Mouse (Mus musculus): ENCODE data around the gene Pcsk2. TPM values are rescaled to one million over a fixed set of nuclear protein-coding genes. Genes with fewer than 3 reads are reported as not detected.

The Pcsk2 gene
- polyA plus RNA-seq, 1 experiment from 2014 or later, result 11.4 TPM

DNA sequence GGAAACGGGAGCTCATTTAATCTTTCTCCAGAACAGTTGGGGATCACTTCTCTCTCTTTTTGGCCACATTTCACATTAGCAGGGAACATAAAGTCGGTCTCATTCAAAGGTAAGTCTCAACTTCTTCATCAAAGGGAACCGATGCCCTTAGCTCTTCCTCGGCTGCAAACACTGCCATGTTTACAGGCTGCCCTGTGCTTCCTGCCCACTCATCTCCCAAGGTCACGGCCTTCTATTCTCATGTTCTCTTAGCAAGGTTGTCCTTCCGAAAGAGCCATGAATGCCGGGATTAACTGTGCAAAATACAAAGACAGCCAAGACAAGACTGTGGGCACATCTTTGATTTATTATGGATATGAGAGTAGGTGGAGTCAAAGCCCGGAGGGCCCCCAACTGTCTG, 178.8 kb downstream of the Pcsk2 start:
- no peak for DNase-seq (ENCODE audit: low spot score)
- no peak for ATAC-seq
- WGBS, result 82% methylated on average over 8 of the region's 8 CpGs
- H3K27ac ChIP-seq (ENCODE audit: low read depth, low read length), result no peak overlapping the region
- no peaks in the 10 kb centered on the region for H3K4me1 ChIP-seq (ENCODE audit: control insufficient read depth, insufficient read depth, low read length)
- no peak overlapping the region for H3K4me3 ChIP-seq (ENCODE audit: low read depth, low read length)
- no peaks in the 10 kb centered on the region for H3K36me3 ChIP-seq (ENCODE audit: control insufficient read depth, insufficient read depth, low read length)
- no peak overlapping the region for H3K4me2 ChIP-seq (ENCODE audit: low read length)
- no peak overlapping the region for H3K9ac ChIP-seq (ENCODE audit: low read length)
- H3K9me3 ChIP-seq (replicated peaks; ENCODE audit: control insufficient read depth, low read length), result no peaks in the 10 kb centered on the region
- no peaks in the 10 kb centered on the region for H3K27me3 ChIP-seq (replicated peaks; ENCODE audit: control insufficient read depth, insufficient read depth, low read length)

DNA sequence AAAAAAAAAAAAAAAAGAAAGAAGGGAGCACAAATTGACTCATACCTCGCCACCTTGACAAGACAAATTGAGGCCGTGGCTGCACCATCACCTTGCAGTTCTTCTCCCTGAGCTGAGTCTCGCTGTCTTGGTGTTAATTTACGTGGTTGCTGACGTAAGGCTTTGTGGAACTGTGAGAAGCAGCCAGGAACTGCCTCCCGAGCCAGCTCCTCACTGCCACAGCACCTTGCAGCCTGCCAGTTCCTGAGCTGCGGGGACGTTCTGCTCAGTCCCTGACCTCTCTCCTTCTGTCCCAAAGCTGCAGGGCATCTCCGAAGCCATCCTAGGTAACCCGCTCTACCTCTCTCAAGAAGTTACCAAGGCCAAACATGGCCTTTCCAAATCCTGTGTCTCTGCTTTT, 186.5 kb downstream of the Pcsk2 start:
- Histone ChIP-seq H3K27me3 (replicated peaks; ENCODE audit: control insufficient read depth, insufficient read depth, low read length) (no peaks in the 10 kb centered on the region), H3K9ac (ENCODE audit: low read length) (no peak overlapping the region), H3K27ac (ENCODE audit: low read depth, low read length) (no peak overlapping the region), H3K9me3 (replicated peaks; ENCODE audit: control insufficient read depth, low read length) (no peaks in the 10 kb centered on the region), H3K4me1 (ENCODE audit: control insufficient read depth, insufficient read depth, low read length) (no peaks in the 10 kb centered on the region), H3K36me3 (ENCODE audit: control insufficient read depth, insufficient read depth, low read length) (no peaks in the 10 kb centered on the region), H3K4me2 (ENCODE audit: low read length) (no peak overlapping the region), H3K4me3 (ENCODE audit: low read depth, low read length) (no peak overlapping the region)
- WGBS, result 87% methylated on average over 10 of the region's 10 CpGs
- ATAC-seq (no peak), DNase-seq (ENCODE audit: low spot score) (no peak)

DNA sequence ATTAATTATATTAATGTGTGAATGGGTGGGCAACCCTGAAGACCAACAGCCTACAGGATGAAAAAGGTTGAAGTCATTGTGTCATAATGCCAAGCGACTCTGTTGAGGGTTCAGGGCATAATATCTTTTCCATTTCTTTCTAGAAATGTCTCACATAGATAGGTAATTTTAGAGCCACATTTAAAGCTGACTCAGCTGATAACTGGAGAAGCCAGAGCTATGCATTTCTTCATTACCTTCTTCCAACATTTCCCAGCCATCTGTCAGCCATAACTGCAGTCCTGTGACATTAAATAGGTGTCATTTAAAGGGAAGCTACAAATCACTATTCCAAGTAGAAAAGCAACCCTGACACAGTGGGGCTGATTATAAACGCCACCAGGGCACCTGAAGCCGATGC, 189.5 kb downstream of the Pcsk2 start:
- Histone ChIP-seq H3K27ac (ENCODE audit: low read depth, low read length) (no peak overlapping the region), H3K27me3 (replicated peaks; ENCODE audit: control insufficient read depth, insufficient read depth, low read length) (no peaks in the 10 kb centered on the region), H3K36me3 (ENCODE audit: control insufficient read depth, insufficient read depth, low read length) (no peaks in the 10 kb centered on the region), H3K4me1 (ENCODE audit: control insufficient read depth, insufficient read depth, low read length) (no peaks in the 10 kb centered on the region), H3K4me2 (ENCODE audit: low read length) (no peak overlapping the region), H3K9ac (ENCODE audit: low read length) (no peak overlapping the region), H3K4me3 (ENCODE audit: low read depth, low read length) (no peak overlapping the region), H3K9me3 (replicated peaks; ENCODE audit: control insufficient read depth, low read length) (no peaks in the 10 kb centered on the region)
- ATAC-seq (no peak), DNase-seq (ENCODE audit: low spot score) (no peak)
- 90% methylated on average over 3 of the region's 3 CpGs for WGBS

DNA sequence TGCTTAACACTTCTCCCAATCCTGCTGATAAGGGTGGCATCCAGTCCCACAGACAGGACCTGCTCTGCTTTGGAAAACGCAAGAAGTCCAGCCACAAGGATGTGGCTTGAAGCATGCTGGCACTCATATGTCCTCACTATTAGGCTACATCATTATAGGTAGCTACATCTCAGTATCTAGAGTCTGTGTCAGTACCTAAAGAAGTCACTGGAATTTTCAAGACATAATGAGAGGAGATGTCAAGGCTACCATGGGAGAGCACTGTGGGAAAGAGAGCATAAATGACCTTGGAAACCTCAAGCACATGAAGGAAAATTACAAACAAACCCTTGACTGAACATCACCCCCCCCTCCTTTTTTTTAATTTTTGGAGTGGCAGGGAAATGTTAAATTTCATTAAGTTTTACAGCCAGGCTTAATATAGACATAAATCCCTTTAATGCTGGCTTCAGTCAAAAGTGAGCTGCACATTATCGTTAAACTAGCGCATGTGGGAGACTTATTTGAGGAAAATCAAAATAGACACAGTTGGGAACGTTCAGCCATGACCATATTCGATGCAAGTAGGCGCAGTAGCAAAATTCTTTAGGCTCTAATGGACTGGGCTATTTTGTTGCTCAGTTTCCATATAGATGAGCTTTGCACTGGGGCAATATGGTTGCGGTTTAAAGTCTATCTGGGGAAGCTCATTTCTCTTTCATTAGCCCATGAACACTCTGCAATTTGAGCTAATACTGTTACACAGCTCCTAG, 193.7 kb downstream of the Pcsk2 start:
- WGBS, result 85% methylated on average over 7 of the region's 7 CpGs
- Histone ChIP-seq H3K27me3 (replicated peaks; ENCODE audit: control insufficient read depth, insufficient read depth, low read length) (no peaks in the 10 kb centered on the region), H3K9ac (ENCODE audit: low read length) (no peak overlapping the region), H3K36me3 (ENCODE audit: control insufficient read depth, insufficient read depth, low read length) (no peaks in the 10 kb centered on the region), H3K27ac (ENCODE audit: low read depth, low read length) (no peak overlapping the region), H3K4me1 (ENCODE audit: control insufficient read depth, insufficient read depth, low read length) (no peaks in the 10 kb centered on the region), H3K4me3 (ENCODE audit: low read depth, low read length) (no peak overlapping the region), H3K9me3 (replicated peaks; ENCODE audit: control insufficient read depth, low read length) (no peaks in the 10 kb centered on the region), H3K4me2 (ENCODE audit: low read length) (no peak overlapping the region)
- ATAC-seq (no peak), DNase-seq (ENCODE audit: low spot score) (no peak)

DNA sequence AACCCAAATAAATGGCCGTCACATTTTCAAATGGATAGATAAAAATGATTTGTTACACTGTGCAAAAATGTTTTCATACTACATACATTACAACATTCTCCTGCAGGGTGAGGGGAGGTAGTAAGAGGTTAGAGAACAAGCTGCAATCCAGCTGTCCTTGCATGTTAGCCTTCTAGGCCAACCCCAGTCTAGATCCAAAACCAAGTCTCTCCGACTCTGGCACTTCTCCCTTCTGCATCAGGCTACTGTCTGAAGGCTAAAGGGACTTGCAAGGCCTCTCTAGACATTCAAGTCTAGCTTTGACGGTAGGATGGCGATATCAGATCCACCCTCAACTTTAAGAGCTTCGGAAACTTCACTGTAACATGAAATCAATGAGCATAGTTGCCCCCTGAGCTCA, 196.5 kb downstream of the Pcsk2 start:
- no peaks in the 10 kb centered on the region for H3K36me3 ChIP-seq (ENCODE audit: control insufficient read depth, insufficient read depth, low read length)
- ATAC-seq (no peak), DNase-seq (ENCODE audit: low spot score) (no peak)
- no peaks in the 10 kb centered on the region for H3K4me1 ChIP-seq (ENCODE audit: control insufficient read depth, insufficient read depth, low read length)
- 95% methylated on average over 5 of the region's 5 CpGs for WGBS
- H3K27ac ChIP-seq (ENCODE audit: low read depth, low read length), result no peak overlapping the region
- H3K9me3 ChIP-seq (replicated peaks; ENCODE audit: control insufficient read depth, low read length), result no peaks in the 10 kb centered on the region
- no peak overlapping the region for H3K4me3 ChIP-seq (ENCODE audit: low read depth, low read length)
- no peak overlapping the region for H3K4me2 ChIP-seq (ENCODE audit: low read length)
- no peaks in the 10 kb centered on the region for H3K27me3 ChIP-seq (replicated peaks; ENCODE audit: control insufficient read depth, insufficient read depth, low read length)
- no peak overlapping the region for H3K9ac ChIP-seq (ENCODE audit: low read length)

DNA sequence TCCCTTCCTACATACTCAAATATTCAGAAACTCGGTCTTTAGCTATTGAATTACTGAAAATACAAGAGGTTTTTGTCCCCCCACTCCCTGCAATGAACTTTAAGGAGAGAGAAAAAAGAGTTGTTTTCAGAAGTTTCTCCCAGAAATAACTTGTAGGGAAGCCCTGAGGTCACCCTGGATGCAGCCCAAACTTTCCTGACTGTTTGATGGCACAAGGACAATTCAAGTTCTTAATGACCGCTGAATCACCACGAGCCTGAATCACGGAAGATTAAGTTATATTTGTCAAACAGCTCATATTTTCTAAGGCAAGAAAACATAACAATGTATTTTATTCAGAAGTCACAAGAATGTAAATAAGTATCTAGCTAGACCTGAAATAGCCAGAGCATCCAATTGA, 197.1 kb downstream of the Pcsk2 start:
- DNase-seq (ENCODE audit: low spot score) (no peak), ATAC-seq (no peak)
- no peaks in the 10 kb centered on the region for H3K9me3 ChIP-seq (replicated peaks; ENCODE audit: control insufficient read depth, low read length)
- no peak overlapping the region for H3K4me2 ChIP-seq (ENCODE audit: low read length)
- H3K27ac ChIP-seq (ENCODE audit: low read depth, low read length), result no peak overlapping the region
- H3K4me3 ChIP-seq (ENCODE audit: low read depth, low read length), result no peak overlapping the region
- no peaks in the 10 kb centered on the region for H3K4me1 ChIP-seq (ENCODE audit: control insufficient read depth, insufficient read depth, low read length)
- no peaks in the 10 kb centered on the region for H3K27me3 ChIP-seq (replicated peaks; ENCODE audit: control insufficient read depth, insufficient read depth, low read length)
- H3K36me3 ChIP-seq (ENCODE audit: control insufficient read depth, insufficient read depth, low read length), result no peaks in the 10 kb centered on the region
- WGBS, result 85% methylated on average over 4 of the region's 4 CpGs
- H3K9ac ChIP-seq (ENCODE audit: low read length), result no peak overlapping the region

DNA sequence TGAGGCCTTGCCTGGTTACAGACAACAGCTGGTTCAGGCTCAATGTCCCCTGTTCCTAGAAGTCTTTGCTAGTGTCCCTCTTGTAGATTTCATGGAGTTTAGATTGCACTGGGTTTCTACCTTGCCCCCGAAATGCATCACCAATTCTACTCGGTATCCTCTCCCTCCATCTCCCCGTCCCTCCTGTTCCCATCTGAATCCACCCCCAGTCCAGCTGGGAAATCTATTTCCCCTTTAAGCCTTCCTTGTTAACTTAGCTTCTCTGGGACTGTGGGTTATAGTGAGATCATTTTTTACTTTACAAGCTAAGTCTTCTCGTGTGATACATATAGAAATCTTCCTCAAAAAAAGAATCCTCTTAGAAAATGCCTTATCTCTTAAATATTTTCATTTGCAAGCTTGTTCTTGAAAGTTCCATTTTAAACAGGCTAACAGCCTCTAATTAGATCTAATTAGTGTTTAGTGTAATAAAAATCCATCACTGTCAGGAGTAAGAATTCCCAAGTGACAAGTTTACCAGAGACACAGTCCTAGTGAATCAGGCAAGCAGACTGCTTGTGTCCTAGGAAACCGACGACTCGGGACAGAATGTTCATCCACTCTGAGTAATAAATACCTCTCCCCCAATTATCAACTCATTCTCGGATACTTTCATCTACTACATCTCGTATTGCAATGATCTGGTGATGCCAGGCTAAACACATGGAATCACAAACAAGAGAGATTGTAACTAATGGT, 206.3 kb downstream of the Pcsk2 start:
- no peaks in the 10 kb centered on the region for H3K4me1 ChIP-seq (ENCODE audit: control insufficient read depth, insufficient read depth, low read length)
- 66% methylated on average over 9 of the region's 9 CpGs for WGBS
- no peaks in the 10 kb centered on the region for H3K9me3 ChIP-seq (replicated peaks; ENCODE audit: control insufficient read depth, low read length)
- H3K4me2 ChIP-seq (ENCODE audit: low read length), result no peak overlapping the region
- H3K27ac ChIP-seq (ENCODE audit: low read depth, low read length), result no peak overlapping the region
- no peak overlapping the region for H3K4me3 ChIP-seq (ENCODE audit: low read depth, low read length)
- H3K36me3 ChIP-seq (ENCODE audit: control insufficient read depth, insufficient read depth, low read length), result no peaks in the 10 kb centered on the region
- no peak overlapping the region for H3K9ac ChIP-seq (ENCODE audit: low read length)
- H3K27me3 ChIP-seq (replicated peaks; ENCODE audit: control insufficient read depth, insufficient read depth, low read length), result no peaks in the 10 kb centered on the region
- DNase-seq (ENCODE audit: low spot score), result no peak
- ATAC-seq, result no peak

DNA sequence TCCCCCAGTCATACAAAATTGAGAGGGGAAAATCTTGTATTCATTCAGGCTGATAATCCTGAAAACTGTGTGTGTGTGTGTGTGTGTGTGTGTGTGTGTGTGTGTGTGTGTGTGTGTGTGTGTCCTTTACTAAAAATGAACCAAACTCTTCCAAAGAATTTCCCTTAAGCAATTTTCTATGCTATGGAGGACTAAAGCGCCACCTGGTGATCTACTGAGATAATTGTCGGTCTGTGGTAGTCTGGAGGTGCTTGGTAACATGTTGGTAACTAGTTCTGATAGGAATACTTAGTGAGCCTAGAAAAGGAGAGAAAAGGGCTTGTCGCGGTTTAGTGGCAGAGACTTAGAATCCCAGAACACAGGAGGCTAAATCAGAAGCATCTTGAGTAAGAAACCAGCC, 230.5 kb downstream of the Pcsk2 start:
- H3K9ac ChIP-seq (ENCODE audit: low read length), result no peak overlapping the region
- H3K4me1 ChIP-seq (ENCODE audit: control insufficient read depth, insufficient read depth, low read length), result no peaks in the 10 kb centered on the region
- 11% methylated on average over 4 of the region's 4 CpGs for WGBS
- ATAC-seq, result no peak; the same call in 1 of the 2 replicates
- no peak overlapping the region for H3K4me3 ChIP-seq (ENCODE audit: low read depth, low read length)
- H3K4me2 ChIP-seq (ENCODE audit: low read length), result no peak overlapping the region
- peak; percentile 77 for DNase-seq (ENCODE audit: low spot score)
- no peaks in the 10 kb centered on the region for H3K27me3 ChIP-seq (replicated peaks; ENCODE audit: control insufficient read depth, insufficient read depth, low read length)
- H3K27ac ChIP-seq (ENCODE audit: low read depth, low read length), result no peak overlapping the region
- 0 out of 2 replicates have a peak, but pooled peaks cover 3% of the 10 kb centered on the region for H3K9me3 ChIP-seq (replicated peaks; ENCODE audit: control insufficient read depth, low read length)
- no peaks in the 10 kb centered on the region for H3K36me3 ChIP-seq (ENCODE audit: control insufficient read depth, insufficient read depth, low read length)

DNA sequence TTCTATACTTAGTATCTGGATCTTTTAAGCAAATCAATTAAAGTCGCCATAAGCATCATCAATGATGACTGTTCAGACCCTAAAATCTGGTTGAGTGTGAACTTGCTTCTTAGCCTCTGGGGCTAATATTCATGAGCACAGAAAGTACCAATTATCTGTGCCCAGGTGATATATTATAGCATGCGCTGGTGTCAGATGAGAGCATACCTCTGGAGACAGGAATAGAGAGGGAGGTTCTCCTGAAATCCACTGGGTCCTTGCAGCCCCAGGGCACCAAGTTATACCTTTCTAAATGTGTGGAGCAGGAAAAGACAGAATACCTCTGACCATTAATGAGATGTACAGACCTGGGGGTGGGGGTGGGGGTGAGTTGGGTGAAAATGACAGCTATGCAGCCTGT, 234.4 kb downstream of the Pcsk2 start:
- H3K27ac ChIP-seq (ENCODE audit: low read depth, low read length), result no peak overlapping the region
- H3K9ac ChIP-seq (ENCODE audit: low read length), result no peak overlapping the region
- H3K27me3 ChIP-seq (replicated peaks; ENCODE audit: control insufficient read depth, insufficient read depth, low read length), result no peaks in the 10 kb centered on the region
- DNase-seq (ENCODE audit: low spot score), result no peak
- 91% methylated on average over 2 of the region's 2 CpGs for WGBS
- no peaks in the 10 kb centered on the region for H3K4me1 ChIP-seq (ENCODE audit: control insufficient read depth, insufficient read depth, low read length)
- no peak overlapping the region for H3K4me2 ChIP-seq (ENCODE audit: low read length)
- no peak overlapping the region for H3K4me3 ChIP-seq (ENCODE audit: low read depth, low read length)
- no peaks in the 10 kb centered on the region for H3K9me3 ChIP-seq (replicated peaks; ENCODE audit: control insufficient read depth, low read length)
- no peaks in the 10 kb centered on the region for H3K36me3 ChIP-seq (ENCODE audit: control insufficient read depth, insufficient read depth, low read length)
- no peak for ATAC-seq
